Mouse (Mus musculus) stomach, embryonic 14.5 days (tissue): ENCODE measurements around the gene Gm5127. TPM values are rescaled to one million over a fixed set of nuclear protein-coding genes. Genes with fewer than 3 reads are reported as not detected.

ENCODE experiments used
- ATAC-seq: fragments of 200-750 bp; cut with Nextera tagmentation; 2 replicates; pipeline ENCODE4 v1.8.0; 2017; ENCODE audit warnings: low read depth, moderate TSS enrichment; ENCODE audit not compliant: insufficient number of reproducible peaks, insufficient read depth, low FRiP score
- H3K27ac ChIP-seq: fragments of 300-500 bp; sonication (generic); 2 replicates; pipeline ENCODE4 v1.5.1; 2014; ENCODE audit warnings: mild to moderate bottlenecking, low read length, moderate library complexity, mixed read lengths
- H3K27me3 ChIP-seq: fragments of 300-500 bp; sonication (generic); 2 replicates; pipeline ENCODE4 v1.6.1; 2014; ENCODE audit warnings: low read length, control low read depth, mixed read lengths; ENCODE audit not compliant: control insufficient read depth, insufficient read depth
- H3K36me3 ChIP-seq: fragments of 300-500 bp; sonication (generic); 2 replicates; pipeline ENCODE4 v1.6.1; 2014; ENCODE audit warnings: mild to moderate bottlenecking, control low read depth, low read length, moderate library complexity, mixed read lengths; ENCODE audit not compliant: control insufficient read depth, insufficient read depth
- H3K4me1 ChIP-seq: fragments of 300-500 bp; sonication (generic); 2 replicates; pipeline ENCODE4 v1.6.1; 2014; ENCODE audit warnings: low read length, control low read depth, mixed read lengths; ENCODE audit not compliant: control insufficient read depth, insufficient read depth
- H3K4me2 ChIP-seq: fragments of 300-500 bp; sonication (generic); replicated peaks from 2 replicates; pipeline ENCODE4 v1.6.1; 2014; ENCODE audit warnings: low read depth, low read length, control low read depth
- H3K4me3 ChIP-seq: fragments of 300-500 bp; sonication (generic); 2 replicates; pipeline ENCODE4 v1.5.1; 2014; ENCODE audit warnings: low read depth, low read length, control low read depth
- H3K9ac ChIP-seq: fragments of 300-500 bp; sonication (generic); replicated peaks from 2 replicates; pipeline ENCODE4 v1.6.1; 2014; ENCODE audit warnings: low read depth, mild to moderate bottlenecking, control low read depth, low read length, moderate library complexity, mixed read lengths
- H3K9me3 ChIP-seq: fragments of 300-500 bp; sonication (generic); 2 replicates; pipeline ENCODE4 v1.6.1; 2016; ENCODE audit warnings: low read depth, low read length, control low read depth; ENCODE audit not compliant: control insufficient read depth
- WGBS: fragments of 180-500 bp; shearing (Covaris S2); extraction: QIAGEN DNeasy Blood & Tissue Kit; methylation state at CpG from one replicate; pipeline ENCODE4 v1.1.7; 2014; 5-methylcytosine and 5-hydroxymethylcytosine counted together
- microRNA-seq: library from miRNA; unstranded; fragments of <30 nt; microRNA quantifications from one replicate; pipeline ENCODE4, GENCODE M21; 2016
- polyA plus RNA-seq: library from polyadenylated mRNA; unstranded; fragments of >200 nt; fragmentation: Nextera tagmentation; extraction: Ambion mirVana; gene quantifications from 2 replicates; pipeline ENCODE4 v1.2.1, GENCODE M21; 2014

Gm5127 gene
- polyA plus RNA-seq, 1 experiment from 2014 or later = 0.13 TPM

GRCm38 (mm10) chrX:106742241-106742640 lies 159.3 kb downstream of the Gm5127 start:
- Histone ChIP-seq H3K27me3 (no peaks in the 10 kb centered on the region), H3K27ac (no peak overlapping the region), H3K4me2 (no peak overlapping the region), H3K9me3 (no peaks in the 10 kb centered on the region), H3K4me3 (no peak overlapping the region), H3K36me3 (no peaks in the 10 kb centered on the region), H3K4me1 (no peaks in the 10 kb centered on the region), H3K9ac (no peak overlapping the region)
- ATAC-seq = no peak

GRCm38 (mm10) chrX:106755272-106755671 lies 172.3 kb downstream of the Gm5127 start:
- 57% methylated on average over 1 of the region's 1 CpGs for WGBS
- ATAC-seq = no peak
- Histone ChIP-seq H3K4me3 (no peak overlapping the region), H3K9me3 (no peaks in the 10 kb centered on the region), H3K27ac (no peak overlapping the region), H3K4me1 (no peaks in the 10 kb centered on the region), H3K9ac (no peak overlapping the region), H3K4me2 (no peak overlapping the region), H3K27me3 (no peaks in the 10 kb centered on the region), H3K36me3 (no peaks in the 10 kb centered on the region)

Small RNA genes within 50 kb of the gene (microRNA-seq; reads per million reads assigned to microRNA genes)
- not detected for gene Gm22102

Other genes with a start within 250 kb of the Gm5127 start
- 11.6 and 12.9 TPM in 2 replicates for gene Fndc3c1, start 97.8 kb upstream of the Gm5127 start, polyA plus RNA-seq
- gene Cysltr1, start 20.5 kb downstream of the Gm5127 start, polyA plus RNA-seq = 7.0 and 8.4 TPM in 2 replicates